Mouse (Mus musculus): ENCODE measurements at regions not wholly inside any gene's neighbourhood (a gene's known extent, or its start where the extent isn't known, plus 50 kb on each side); places are given as distances from the start of the nearest gene placed in this dataset.
"Not testable (repeated sequence)": the region's sequence is repeated elsewhere in the genome, so short reads cannot be mapped to it uniquely, and the experiment has no call there.

GRCm38 (mm10) chr9:97297538-97297937, 72.2 kb downstream of the Trim42 start:
- H3K9me3 ChIP-seq (ENCODE audit: control insufficient read depth, insufficient read depth, low read depth, low read length), result no peaks in the 10 kb centered on the region
- no peak overlapping the region for H3K9ac ChIP-seq (ENCODE audit: insufficient read depth, low read depth, low read length, poor library complexity, severe bottlenecking)
- TF ChIP-seq HCFC1 (IDR thresholded peaks at IDR 0.05; ENCODE audit: borderline replicate concordance, insufficient read depth, low read length) (no peak), ZC3H11A (IDR thresholded peaks at IDR 0.05; ENCODE audit: borderline replicate concordance, low read depth, low read length) (peak; percentile 67; the same call in 1 of the 2 replicates)
- H3K27ac ChIP-seq (ENCODE audit: insufficient read depth, low read depth, low read length, poor library complexity, severe bottlenecking), result no peak overlapping the region
- H3K4me3 ChIP-seq (ENCODE audit: insufficient read depth in 1 of 2, low read depth in 1 of 2, low read length in 2 of 2, poor library complexity in 1 of 2, severe bottlenecking in 1 of 2), result no peak overlapping the region
- no peaks in the 10 kb centered on the region for H3K36me3 ChIP-seq (ENCODE audit: control insufficient read depth, insufficient read depth, low read length, poor library complexity, severe bottlenecking)
- peak; percentile 64 for DNase-seq (ENCODE audit: low read depth, low spot score)
- in situ Hi-C loops (cut with MboI; ENCODE audit: low sequenced_read_pairs in 2 of 2, unreplicated experiment in 2 of 2), result no loop called here
- no peaks in the 10 kb centered on the region for H3K4me1 ChIP-seq (ENCODE audit: control insufficient read depth in 2 of 2, insufficient read depth in 2 of 2, low read length in 2 of 2, poor library complexity in 1 of 2)

GRCm38 (mm10) chr9:97295770-97296169, 74.0 kb downstream of the Trim42 start:
- no peaks in the 10 kb centered on the region for H3K9me3 ChIP-seq (ENCODE audit: control insufficient read depth, insufficient read depth, low read depth, low read length)
- H3K9ac ChIP-seq (ENCODE audit: insufficient read depth, low read depth, low read length, poor library complexity, severe bottlenecking), result no peak overlapping the region
- H3K4me1 ChIP-seq (ENCODE audit: control insufficient read depth in 2 of 2, insufficient read depth in 2 of 2, low read length in 2 of 2, poor library complexity in 1 of 2), result no peaks in the 10 kb centered on the region
- H3K36me3 ChIP-seq (ENCODE audit: control insufficient read depth, insufficient read depth, low read length, poor library complexity, severe bottlenecking), result no peaks in the 10 kb centered on the region
- H3K4me3 ChIP-seq (ENCODE audit: insufficient read depth in 1 of 2, low read depth in 1 of 2, low read length in 2 of 2, poor library complexity in 1 of 2, severe bottlenecking in 1 of 2), result no peak overlapping the region
- peak; percentile 19; the same call in 1 of the 2 replicates for TF ChIP-seq ZC3H11A (IDR thresholded peaks at IDR 0.05; ENCODE audit: borderline replicate concordance, low read depth, low read length)
- no peak for TF ChIP-seq HCFC1 (IDR thresholded peaks at IDR 0.05; ENCODE audit: borderline replicate concordance, insufficient read depth, low read length)
- no peak for TF ChIP-seq CHD2 (IDR thresholded peaks at IDR 0.05; ENCODE audit: low read depth, low read length)
- no peak for TF ChIP-seq ZNF384 (IDR thresholded peaks at IDR 0.05; ENCODE audit: low read depth, low read length)
- no peak for TF ChIP-seq MAFK (IDR thresholded peaks at IDR 0.05; ENCODE audit: insufficient read depth, low read depth, low read length)
- H3K27ac ChIP-seq (ENCODE audit: insufficient read depth, low read depth, low read length, poor library complexity, severe bottlenecking), result no peak overlapping the region
- DNase-seq (ENCODE audit: low read depth, low spot score), result peak; percentile 41
- in situ Hi-C loops (cut with MboI; ENCODE audit: low sequenced_read_pairs in 2 of 2, unreplicated experiment in 2 of 2), result no loop called here

GRCm38 (mm10) chr9:97291870-97292269, 77.9 kb downstream of the Trim42 start:
- H3K4me1 ChIP-seq (ENCODE audit: control insufficient read depth in 2 of 2, insufficient read depth in 2 of 2, low read length in 2 of 2, poor library complexity in 1 of 2), result no peaks in the 10 kb centered on the region
- no peaks in the 10 kb centered on the region for H3K9me3 ChIP-seq (ENCODE audit: control insufficient read depth, insufficient read depth, low read depth, low read length)
- in situ Hi-C loops (cut with MboI; ENCODE audit: low sequenced_read_pairs in 2 of 2, unreplicated experiment in 2 of 2), result no loop called here
- H3K36me3 ChIP-seq (ENCODE audit: control insufficient read depth, insufficient read depth, low read length, poor library complexity, severe bottlenecking), result no peaks in the 10 kb centered on the region
- no peak overlapping the region for H3K9ac ChIP-seq (ENCODE audit: insufficient read depth, low read depth, low read length, poor library complexity, severe bottlenecking)
- TF ChIP-seq ZC3H11A (IDR thresholded peaks at IDR 0.05; ENCODE audit: borderline replicate concordance, low read depth, low read length) (no peak), MAFK (IDR thresholded peaks at IDR 0.05; ENCODE audit: insufficient read depth, low read depth, low read length) (no peak), CHD2 (IDR thresholded peaks at IDR 0.05; ENCODE audit: low read depth, low read length) (no peak), ZNF384 (IDR thresholded peaks at IDR 0.05; ENCODE audit: low read depth, low read length) (peak; percentile 69; the same call in 1 of the 2 replicates), HCFC1 (IDR thresholded peaks at IDR 0.05; ENCODE audit: borderline replicate concordance, insufficient read depth, low read length) (no peak)
- DNase-seq (ENCODE audit: low read depth, low spot score), result no peak
- no peak overlapping the region for H3K27ac ChIP-seq (ENCODE audit: insufficient read depth, low read depth, low read length, poor library complexity, severe bottlenecking)
- no peak overlapping the region for H3K4me3 ChIP-seq (ENCODE audit: insufficient read depth in 1 of 2, low read depth in 1 of 2, low read length in 2 of 2, poor library complexity in 1 of 2, severe bottlenecking in 1 of 2)

- Histone ChIP-seq H3K9ac (ENCODE audit: insufficient read depth, low read depth, low read length, poor library complexity, severe bottlenecking) (no peak overlapping the region), H3K36me3 (ENCODE audit: control insufficient read depth, insufficient read depth, low read length, poor library complexity, severe bottlenecking) (no peaks in the 10 kb centered on the region), H3K4me3 (ENCODE audit: insufficient read depth in 1 of 2, low read depth in 1 of 2, low read length in 2 of 2, poor library complexity in 1 of 2, severe bottlenecking in 1 of 2) (no peak overlapping the region), H3K9me3 (ENCODE audit: control insufficient read depth, insufficient read depth, low read depth, low read length) (no peaks in the 10 kb centered on the region), H3K27ac (ENCODE audit: insufficient read depth, low read depth, low read length, poor library complexity, severe bottlenecking) (no peak overlapping the region; the same call in 1 of the 2 replicates), H3K4me1 (ENCODE audit: control insufficient read depth in 2 of 2, insufficient read depth in 2 of 2, low read length in 2 of 2, poor library complexity in 1 of 2) (no peaks in the 10 kb centered on the region)
- in situ Hi-C loops (cut with MboI; ENCODE audit: low sequenced_read_pairs in 2 of 2, unreplicated experiment in 2 of 2), result no loop called here
- no peak for DNase-seq (ENCODE audit: low read depth, low spot score)
- TF ChIP-seq CHD2 (IDR thresholded peaks at IDR 0.05; ENCODE audit: low read depth, low read length) (no peak), MAFK (IDR thresholded peaks at IDR 0.05; ENCODE audit: insufficient read depth, low read depth, low read length) (no peak), HCFC1 (IDR thresholded peaks at IDR 0.05; ENCODE audit: borderline replicate concordance, insufficient read depth, low read length) (no peak), ZNF384 (IDR thresholded peaks at IDR 0.05; ENCODE audit: low read depth, low read length) (no peak), ZC3H11A (IDR thresholded peaks at IDR 0.05; ENCODE audit: borderline replicate concordance, low read depth, low read length) (no peak)
Measured at GRCm38 (mm10) chr9:97284282-97284802, 85.4 kb downstream of the Trim42 start.

- in situ Hi-C loops (cut with MboI; ENCODE audit: low sequenced_read_pairs in 2 of 2, unreplicated experiment in 2 of 2), result no loop called here
- Histone ChIP-seq H3K4me1 (ENCODE audit: control insufficient read depth in 2 of 2, insufficient read depth in 2 of 2, low read length in 2 of 2, poor library complexity in 1 of 2) (no peaks in the 10 kb centered on the region), H3K36me3 (ENCODE audit: control insufficient read depth, insufficient read depth, low read length, poor library complexity, severe bottlenecking) (no peaks in the 10 kb centered on the region), H3K9ac (ENCODE audit: insufficient read depth, low read depth, low read length, poor library complexity, severe bottlenecking) (no peak overlapping the region), H3K4me3 (ENCODE audit: insufficient read depth in 1 of 2, low read depth in 1 of 2, low read length in 2 of 2, poor library complexity in 1 of 2, severe bottlenecking in 1 of 2) (no peak overlapping the region), H3K27ac (ENCODE audit: insufficient read depth, low read depth, low read length, poor library complexity, severe bottlenecking) (no peak overlapping the region), H3K9me3 (ENCODE audit: control insufficient read depth, insufficient read depth, low read depth, low read length) (no peaks in the 10 kb centered on the region; the same call in 1 of the 2 replicates)
- no peak for DNase-seq (ENCODE audit: low read depth, low spot score)
- no peak for TF ChIP-seq ZNF384 (IDR thresholded peaks at IDR 0.05; ENCODE audit: low read depth, low read length)
- no peak for TF ChIP-seq ZC3H11A (IDR thresholded peaks at IDR 0.05; ENCODE audit: borderline replicate concordance, low read depth, low read length)
- TF ChIP-seq MAFK (IDR thresholded peaks at IDR 0.05; ENCODE audit: insufficient read depth, low read depth, low read length), result no peak
- TF ChIP-seq CHD2 (IDR thresholded peaks at IDR 0.05; ENCODE audit: low read depth, low read length), result no peak
- TF ChIP-seq HCFC1 (IDR thresholded peaks at IDR 0.05; ENCODE audit: borderline replicate concordance, insufficient read depth, low read length), result no peak
Measured at GRCm38 (mm10) chr9:97282090-97282489, 87.7 kb downstream of the Trim42 start.

- DNase-seq (ENCODE audit: low read depth, low spot score); H3K4me1 ChIP-seq (ENCODE audit: control insufficient read depth in 2 of 2, insufficient read depth in 2 of 2, low read length in 2 of 2, poor library complexity in 1 of 2); H3K27ac ChIP-seq (ENCODE audit: insufficient read depth, low read depth, low read length, poor library complexity, severe bottlenecking); H3K9ac ChIP-seq (ENCODE audit: insufficient read depth, low read depth, low read length, poor library complexity, severe bottlenecking); in situ Hi-C loops (cut with MboI; ENCODE audit: low sequenced_read_pairs in 2 of 2, unreplicated experiment in 2 of 2); H3K36me3 ChIP-seq (ENCODE audit: control insufficient read depth, insufficient read depth, low read length, poor library complexity, severe bottlenecking); H3K9me3 ChIP-seq (ENCODE audit: control insufficient read depth, insufficient read depth, low read depth, low read length): not testable (repeated sequence)
- 0 out of 4 replicates have a peak overlapping the region, but pooled peaks of 1 of the 2 experiments have one; percentile 14 for H3K4me3 ChIP-seq (ENCODE audit: insufficient read depth in 1 of 2, low read depth in 1 of 2, low read length in 2 of 2, poor library complexity in 1 of 2, severe bottlenecking in 1 of 2)
Measured at GRCm38 (mm10) chr9:97275449-97275848, 94.3 kb downstream of the Trim42 start.
